Mouse (Mus musculus) embryonic facial prominence, embryonic 13.5 days (tissue): Measurements from ENCODE around the gene Tle2. TPM values are rescaled to one million over a fixed set of nuclear protein-coding genes. Genes with fewer than 3 reads are reported as not detected.

Experiments used
- polyA plus RNA-seq: library from polyadenylated mRNA; unstranded; fragments of >200 nt; fragmentation: Nextera tagmentation; extraction: Ambion mirVana; gene quantifications from 2 replicates; pipeline ENCODE4 v1.2.1, GENCODE M21; 2015

The Tle2 gene
- polyA plus RNA-seq, 1 experiment from 2014 or later, result 71.4 TPM

Other genes starting within 250 kb of the Tle2 start
- gene Tbxa2r, start 245.8 kb upstream of the Tle2 start, polyA plus RNA-seq, result 7.1 and 7.3 TPM in 2 replicates
- 0.13 TPM in 1 of 2 replicates, not detected in the other for gene Gipc3, start 231.3 kb upstream of the Tle2 start, polyA plus RNA-seq
- 109 and 113 TPM in 2 replicates for gene Hmg20b, start 224.1 kb upstream of the Tle2 start, polyA plus RNA-seq
- 10.7 and 11.0 TPM in 2 replicates for gene Mfsd12, start 217.1 kb upstream of the Tle2 start, polyA plus RNA-seq
- 1.0 and 1.2 TPM in 2 replicates for gene 4930404N11Rik, start 208.7 kb upstream of the Tle2 start, polyA plus RNA-seq
- 102 and 119 TPM in 2 replicates for gene Fzr1, start 196.0 kb upstream of the Tle2 start, polyA plus RNA-seq
- 67.8 and 71.8 TPM in 2 replicates for gene Dohh, start 190.1 kb upstream of the Tle2 start, polyA plus RNA-seq
- 4.1 and 5.0 TPM in 2 replicates for gene Gm48551, start 190.1 kb upstream of the Tle2 start, polyA plus RNA-seq
- 1.2 and 1.5 TPM in 2 replicates for gene Gm48552, start 185.6 kb upstream of the Tle2 start, polyA plus RNA-seq
- gene Smim24, start 181.5 kb upstream of the Tle2 start, polyA plus RNA-seq, result 3.1 and 7.1 TPM in 2 replicates
- 87.0 and 96.1 TPM in 2 replicates for gene Nfic, start 118.9 kb upstream of the Tle2 start, polyA plus RNA-seq
- 2.1 and 2.5 TPM in 2 replicates for gene Celf5, start 91.9 kb upstream of the Tle2 start, polyA plus RNA-seq
- gene Ncln, start 78.2 kb upstream of the Tle2 start, polyA plus RNA-seq, result 82.3 and 87.9 TPM in 2 replicates
- 0.25 and 0.31 TPM in 2 replicates for gene S1pr4, start 74.4 kb upstream of the Tle2 start, polyA plus RNA-seq
- gene Gna15, start 50.3 kb upstream of the Tle2 start, polyA plus RNA-seq, result 2.0 and 2.1 TPM in 2 replicates
- 84.2 and 90.1 TPM in 2 replicates for gene Gna11, start 29.4 kb upstream of the Tle2 start, polyA plus RNA-seq
- gene Aes, start 15.1 kb upstream of the Tle2 start, polyA plus RNA-seq, result 464 and 465 TPM in 2 replicates
- gene Tle6, start 26.5 kb downstream of the Tle2 start, polyA plus RNA-seq, result 12.8 and 17.2 TPM in 2 replicates
- 1.3 and 2.0 TPM in 2 replicates for gene BC025920, start 31.7 kb downstream of the Tle2 start, polyA plus RNA-seq
- gene Sirt6, start 53.2 kb downstream of the Tle2 start, polyA plus RNA-seq, result 52.7 and 54.9 TPM in 2 replicates
- 13.6 and 14.5 TPM in 2 replicates for gene Ankrd24, start 54.0 kb downstream of the Tle2 start, polyA plus RNA-seq
- gene Gm10778, start 74.5 kb downstream of the Tle2 start, polyA plus RNA-seq, result 5.7 and 7.3 TPM in 2 replicates
- 15.2 and 19.8 TPM in 2 replicates for gene Zfp433, start 130.3 kb downstream of the Tle2 start, polyA plus RNA-seq
- 11.8 and 14.2 TPM in 2 replicates for gene Gm3055, start 196.6 kb downstream of the Tle2 start, polyA plus RNA-seq
- 3.2 and 5.1 TPM in 2 replicates for gene Gm4767, start 237.6 kb downstream of the Tle2 start, polyA plus RNA-seq